Mouse (Mus musculus): ENCODE measurements around the gene Prrc2a.
"Not testable (repeated sequence)": the region's sequence is repeated elsewhere in the genome, so short reads cannot be mapped to it uniquely, and the experiment has no call there.

Prrc2a gene

GRCm38 (mm10) chr17:35133517-35133916 is 31.2 kb downstream of the Prrc2a start:
- no peak for DNase-seq (ENCODE audit: low spot score in 2 of 2)

- no peak for DNase-seq (ENCODE audit: low spot score in 2 of 2)
These were observed 32.5 kb downstream of the Prrc2a start for GRCm38 (mm10) chr17:35132174-35132560.

GRCm38 (mm10) chr17:35131500-35132173 is 33.1 kb downstream of the Prrc2a start, which contains the start of gene Apom:
Gene Apom (minus strand): TSS chr17:35132050.
- no peak for DNase-seq (ENCODE audit: low spot score in 2 of 2)

- DNase-seq (ENCODE audit: low spot score in 2 of 2) = no peak
These were observed 33.7 kb downstream of the Prrc2a start for GRCm38 (mm10) chr17:35131038-35131437.

GRCm38 (mm10) chr17:35128996-35129395 is 35.7 kb downstream of the Prrc2a start:
- DNase-seq (ENCODE audit: low spot score in 2 of 2) = no peak

GRCm38 (mm10) chr17:35127017-35127416 is 37.7 kb downstream of the Prrc2a start:
- no peak for DNase-seq (ENCODE audit: low spot score in 2 of 2)

GRCm38 (mm10) chr17:35126206-35126611 is 38.5 kb downstream of the Prrc2a start, which contains the start of gene D17H6S53E:
Gene D17H6S53E (plus strand): TSS chr17:35126373.
- DNase-seq (ENCODE audit: low spot score in 2 of 2) = peak; percentile 71 to 79

- no peak for DNase-seq (ENCODE audit: low spot score in 2 of 2)
These were observed 39.1 kb downstream of the Prrc2a start for GRCm38 (mm10) chr17:35125578-35125977.

GRCm38 (mm10) chr17:35125081-35125480 is 39.6 kb downstream of the Prrc2a start:
- DNase-seq (ENCODE audit: low spot score in 2 of 2) = no peak

GRCm38 (mm10) chr17:35124261-35124896 is 40.3 kb downstream of the Prrc2a start:
- DNase-seq (ENCODE audit: low spot score in 2 of 2) = not testable (repeated sequence)

- DNase-seq (ENCODE audit: low spot score in 2 of 2) = not testable (repeated sequence)
These were observed 41.4 kb downstream of the Prrc2a start for GRCm38 (mm10) chr17:35123287-35123686.

- no peak for DNase-seq (ENCODE audit: low spot score in 2 of 2)
These were observed 42.8 kb downstream of the Prrc2a start, which contains the start of gene Csnk2b for GRCm38 (mm10) chr17:35121871-35122303. Gene Csnk2b (minus strand): TSS chr17:35122053.

GRCm38 (mm10) chr17:35121143-35121799 is 43.4 kb downstream of the Prrc2a start, which contains the start of gene Gpank1:
Gene Gpank1 (plus strand): TSS chr17:35121455.
- peak; percentile 94 to 98 for DNase-seq (ENCODE audit: low spot score in 2 of 2)

- peak in 1 of 2 experiments; percentile 43 for DNase-seq (ENCODE audit: low spot score in 2 of 2)
These were observed 44.0 kb downstream of the Prrc2a start for GRCm38 (mm10) chr17:35120745-35121142.

GRCm38 (mm10) chr17:35115046-35116019 is 49.4 kb downstream of the Prrc2a start, which contains the start of gene Ly6g5b:
Gene Ly6g5b (minus strand): TSS chr17:35115428.
- DNase-seq (ENCODE audit: low spot score in 2 of 2) = no peak

GRCm38 (mm10) chr17:35111774-35112173 is 52.9 kb downstream of the Prrc2a start:
- DNase-seq (ENCODE audit: low spot score in 2 of 2) = no peak

- DNase-seq (ENCODE audit: low spot score in 2 of 2) = no peak
These were observed 56.6 kb downstream of the Prrc2a start, which contains the start of gene Ly6g5c for GRCm38 (mm10) chr17:35108097-35108496. Gene Ly6g5c (plus strand): TSS chr17:35108279.

- DNase-seq (ENCODE audit: low spot score in 2 of 2) = no peak
These were observed 58.2 kb downstream of the Prrc2a start for GRCm38 (mm10) chr17:35106522-35106921.

- DNase-seq (ENCODE audit: low spot score in 2 of 2) = peak in 1 of 2 experiments; percentile 34
These were observed 58.8 kb downstream of the Prrc2a start for GRCm38 (mm10) chr17:35105740-35106389.

GRCm38 (mm10) chr17:35104754-35105153 is 59.9 kb downstream of the Prrc2a start:
- no peak for DNase-seq (ENCODE audit: low spot score in 2 of 2)
